ENCODE assay signal across 7 mouse cellular contexts in the genomic region with DNA sequence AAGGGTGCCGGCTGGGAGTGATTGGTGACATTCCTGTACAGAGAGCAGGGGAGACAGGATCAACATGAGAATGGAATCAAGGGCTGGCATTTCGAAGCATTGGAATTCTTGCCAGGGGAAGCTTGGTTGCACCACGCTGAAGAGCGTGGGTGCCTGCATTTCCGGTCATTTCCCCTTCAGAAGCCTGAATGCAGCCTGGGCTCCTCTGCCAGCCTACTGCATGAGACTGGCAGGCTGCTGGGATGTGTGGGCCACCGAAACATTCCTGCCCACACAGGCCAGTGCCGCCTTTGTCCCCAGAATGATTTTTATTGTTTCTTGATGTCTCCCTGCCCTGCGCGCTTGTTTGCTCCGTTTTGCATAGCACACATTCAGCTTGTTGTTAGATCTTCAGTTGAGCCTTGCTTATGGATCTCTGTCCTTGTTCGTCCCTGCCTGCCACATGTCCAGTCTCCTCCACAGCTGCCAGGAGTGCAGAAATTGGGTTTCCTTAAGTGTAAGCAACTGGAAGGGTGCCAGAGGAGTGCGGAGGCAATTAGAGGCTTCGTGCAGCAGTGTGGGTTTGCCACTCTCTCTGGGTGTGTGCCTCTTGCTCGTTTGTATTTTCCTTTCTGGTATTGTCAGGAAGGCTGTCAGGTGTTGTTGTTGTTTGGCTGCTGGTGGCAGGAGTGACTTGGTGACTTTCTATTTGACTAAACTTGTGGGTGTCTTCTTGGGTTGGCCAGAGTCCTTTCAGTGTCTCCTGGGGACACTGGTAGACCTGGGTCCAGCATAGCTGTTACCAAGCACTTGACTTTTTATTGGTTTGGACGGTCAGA.
A peak's percentile ranks its signal among the peaks of the same experiment; 100 is the strongest.
DNase-seq lines count a peak whose midpoint lies in the region; ATAC-seq lines count a peak whose summit lies in the region.

No protein-coding gene starts in this region.

- WGBS in neural tube, embryonic 14.5 days: 31% methylated on average over 15 of the region's 15 CpGs

- no peaks in the 10 kb centered on the region for H3K27me3 ChIP-seq in neural tube, embryonic 14.5 days (ENCODE audit: control insufficient read depth, insufficient read depth, low read length)

- H3K4me2 ChIP-seq in neural tube, embryonic 14.5 days (ENCODE audit: low read depth, low read length): peak overlapping the region; percentile 14; the same call in 1 of the 2 replicates

- H3K4me1 ChIP-seq in neural tube, embryonic 14.5 days (ENCODE audit: control insufficient read depth, insufficient read depth, low read length): peaks cover 22% of the 10 kb centered on the region

- H3K9me3 ChIP-seq in neural tube, embryonic 14.5 days (ENCODE audit: control insufficient read depth, low read length): no peaks in the 10 kb centered on the region

- DNase-seq in layer of hippocampus, adult 11-12 months (ENCODE audit: low spot score): peak; percentile 44
- DNase-seq in layer of hippocampus, adult 9-10 months (ENCODE audit: low spot score): no peak
- peak; percentile 53 for DNase-seq in adipocyte (ENCODE audit: low spot score)
- DNase-seq in kidney, postnatal 25 days: peak; percentile 49 to 60
- no peak for DNase-seq in embryo, embryonic 9.5 days (ENCODE audit: extremely low spot score)

- no peak overlapping the region for H3K9ac ChIP-seq in neural tube, embryonic 14.5 days (replicated peaks; ENCODE audit: low read depth, low read length)

- ATAC-seq in common myeloid progenitor, adult 5-6 weeks (replicated peaks; ENCODE audit: low read depth, poor library complexity, severe bottlenecking): 0 out of 2 replicates have a peak, but pooled peaks have one; percentile 22
- peak; percentile 62; the same call in 1 of the 2 replicates for ATAC-seq in neural tube, embryonic 14.5 days (ENCODE audit: low read depth)

- no peaks in the 10 kb centered on the region for H3K36me3 ChIP-seq in neural tube, embryonic 14.5 days (ENCODE audit: control insufficient read depth, insufficient read depth, low read length)

- H3K4me3 ChIP-seq in neural tube, embryonic 14.5 days (ENCODE audit: low read depth, low read length): no peak overlapping the region

- peak overlapping the region; percentile 55 for H3K27ac ChIP-seq in neural tube, embryonic 14.5 days (ENCODE audit: low read depth, low read length)

Comparison
In these comparisons a context has a peak if more than half of its experiments do, and no peak if none do; other contexts are left out.
1. DNase-seq: peak in layer of hippocampus, adult 11-12 months (single experiment), adipocyte (single experiment) and kidney, postnatal 25 days (2 of 2); none in layer of hippocampus, adult 9-10 months (single experiment) and embryo, embryonic 9.5 days (single experiment).